ENCODE assay signal across 8 mouse cellular contexts in the genomic region with DNA sequence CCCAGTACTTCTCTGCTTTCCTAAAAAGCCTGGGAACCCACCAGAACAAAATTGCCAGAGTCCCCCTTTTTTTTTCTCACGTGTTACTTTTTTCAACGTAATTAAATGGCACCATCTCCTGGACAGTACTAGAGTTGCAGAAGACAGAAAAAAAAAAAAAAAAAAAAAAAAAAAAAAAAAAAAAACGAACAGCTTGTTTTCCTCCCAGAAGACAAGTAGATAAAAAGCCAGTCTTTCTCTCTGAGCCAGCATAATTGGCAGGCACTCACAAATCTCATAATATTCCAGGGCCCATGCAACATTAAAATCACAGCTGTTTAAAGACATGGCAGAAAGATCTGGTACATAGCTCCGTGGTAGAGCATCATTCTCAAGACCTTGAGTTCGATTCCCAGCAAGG.
DNase-seq lines count a peak whose midpoint lies in the region; ATAC-seq and TF ChIP-seq lines count a peak whose summit lies in the region.
"Had no signal": no experiment of that assay in that cellular context is flagged by ENCODE, and none has a peak within 500 bp of the region (broad histone marks: within the 10 kb centered on the region; RNA-seq: fewer than 3 reads in every experiment).

No protein-coding gene starts in this region.

- TF ChIP-seq POLR2A in CH12.LX (IDR thresholded peaks at IDR 0.05; ENCODE audit: low read depth, low read length) = no peak

- no peak overlapping the region for H3K4me2 ChIP-seq in CH12.LX (ENCODE audit: insufficient read depth, low read depth, poor library complexity, severe bottlenecking)
- H3K4me2 ChIP-seq in hindbrain, postnatal 0 days (ENCODE audit: low read depth, low read length) = no peak overlapping the region
- H3K4me2 ChIP-seq: embryonic facial prominence, embryonic 13.5 days had no signal

- no peaks in the 10 kb centered on the region for H3K79me2 ChIP-seq in CH12.LX (replicated peaks; ENCODE audit: control insufficient read depth, extremely low read depth, insufficient read depth, poor library complexity, severe bottlenecking)

- no peaks in the 10 kb centered on the region for H3K36me3 ChIP-seq in CH12.LX (replicated peaks in 1 of 2; ENCODE audit: control insufficient read depth in 1 of 2, insufficient read depth in 1 of 2, low read length in 1 of 2)
- no peaks in the 10 kb centered on the region for H3K36me3 ChIP-seq in hindbrain, postnatal 0 days (ENCODE audit: insufficient read depth, low read length)
- H3K36me3 ChIP-seq: embryonic facial prominence, embryonic 13.5 days had no signal

- dilution Hi-C loops in CH12.LX (cut with MboI; ENCODE audit: extremely low pct_ligation_motif_present, extremely low pct_unique_long_range_greater_than_20kb, low sequenced_read_pairs) = no loop called here

- peak; percentile 41 for DNase-seq in layer of hippocampus, adult 11-12 months (ENCODE audit: low spot score)
- no peak for DNase-seq in layer of hippocampus, postnatal 25 days (ENCODE audit: extremely low spot score in 1 of 2, low spot score in 1 of 2)
- DNase-seq in CH12.LX (ENCODE audit: extremely low read depth) = peak; percentile 42
- peak; percentile 65 for DNase-seq in NIH3T3 (ENCODE audit: low read depth)
- DNase-seq in hindbrain, postnatal 0 days (ENCODE audit: low spot score) = peak; percentile 71
- DNase-seq in urinary bladder, postnatal 10 days (ENCODE audit: low spot score) = no peak
- no peak for DNase-seq in c-Kit-positive CD71-positive TER-119-positive erythroid progenitor cells, embryonic 14.5 days (ENCODE audit: low spot score)

- H3K9me3 ChIP-seq in CH12.LX (replicated peaks; ENCODE audit: low read length) = no peaks in the 10 kb centered on the region
- no peaks in the 10 kb centered on the region for H3K9me3 ChIP-seq in hindbrain, postnatal 0 days (ENCODE audit: low read length)
- H3K9me3 ChIP-seq: embryonic facial prominence, embryonic 13.5 days had no signal

- H3K27ac ChIP-seq in CH12.LX (ENCODE audit: insufficient read depth, low read depth) = no peak overlapping the region
- no peak overlapping the region for H3K27ac ChIP-seq in hindbrain, postnatal 0 days
- H3K27ac ChIP-seq: embryonic facial prominence, embryonic 13.5 days had no signal

- peak; percentile 8; the same call in 1 of the 2 replicates for ATAC-seq in hindbrain, postnatal 0 days

- H3K27me3 ChIP-seq in CH12.LX (replicated peaks) = no peaks in the 10 kb centered on the region
- no peaks in the 10 kb centered on the region for H3K27me3 ChIP-seq in hindbrain, postnatal 0 days (ENCODE audit: insufficient read depth, low read length)

- no peak overlapping the region for H3K4me3 ChIP-seq in CH12.LX (replicated peaks in 1 of 3; ENCODE audit: low read depth in 2 of 3, low read length in 2 of 3, poor library complexity in 1 of 3)
- H3K4me3 ChIP-seq in hindbrain, postnatal 0 days (ENCODE audit: low read length) = no peak overlapping the region
- H3K4me3 ChIP-seq: embryonic facial prominence, embryonic 13.5 days had no signal

- TF ChIP-seq RAD21 in CH12.LX (IDR thresholded peaks at IDR 0.05; ENCODE audit: low read depth, low read length) = peak; percentile 76

- no peak for TF ChIP-seq EP300 in CH12.LX (IDR thresholded peaks at IDR 0.05; ENCODE audit: low read length)

- TF ChIP-seq CTCF in CH12.LX (conservative IDR thresholded peaks at IDR 0.05 in 1 of 2, IDR thresholded peaks at IDR 0.05 in 1 of 2; ENCODE audit: low read depth in 2 of 2, low read length in 2 of 2) = peak in 1 of 2 experiments; percentile 78; a peak in 2 of 4 replicates
- peak; percentile 51 for TF ChIP-seq CTCF in hindbrain, postnatal 0 days (IDR thresholded peaks at IDR 0.05; ENCODE audit: low read depth)

- WGBS in hindbrain, postnatal 0 days = 26% methylated on average over 5 of the region's 5 CpGs

- in situ Hi-C loops in CH12.LX (cut with MboI; ENCODE audit: low pct_ligation_motif_present, low pct_unique_long_range_greater_than_20kb, low sequenced_read_pairs) = no loop called here

- H3K9ac ChIP-seq in CH12.LX (ENCODE audit: insufficient read depth, low read depth) = no peak overlapping the region
- H3K9ac ChIP-seq in hindbrain, postnatal 0 days (replicated peaks; ENCODE audit: low read length) = no peak overlapping the region
- H3K9ac ChIP-seq: embryonic facial prominence, embryonic 13.5 days had no signal

- H3K4me1 ChIP-seq in CH12.LX (ENCODE audit: control insufficient read depth in 1 of 2, insufficient read depth in 2 of 2) = peaks cover 7 to 26% of the 10 kb centered on the region in 2 experiments; a peak in 3 of 4 replicates
- no peaks in the 10 kb centered on the region for H3K4me1 ChIP-seq in hindbrain, postnatal 0 days (ENCODE audit: insufficient read depth, low read length)
- H3K4me1 ChIP-seq: embryonic facial prominence, embryonic 13.5 days had no signal

TF ChIP-seq in CH12.LX, 34 proteins besides CTCF, POLR2A, EP300 and RAD21:
- peak; percentile 28; the same call in 1 of the 2 replicates for TF ChIP-seq IRF4 (IDR thresholded peaks at IDR 0.05; ENCODE audit: low read depth, low read length)
- no peak for TF ChIP-seq GABPA (IDR thresholded peaks at IDR 0.05; ENCODE audit: insufficient replicate concordance, low read depth, low read length)
- peak; percentile 83 for TF ChIP-seq BHLHE40 (IDR thresholded peaks at IDR 0.05; ENCODE audit: low read depth, low read length)
- TF ChIP-seq ZNF384 (IDR thresholded peaks at IDR 0.05; ENCODE audit: low read depth, low read length) = peak; percentile 99
- peak; percentile 77; the same call in 1 of the 2 replicates for TF ChIP-seq MYC (IDR thresholded peaks at IDR 0.05; ENCODE audit: low read depth, low read length)
- peak; percentile 66 for TF ChIP-seq SMC3 (IDR thresholded peaks at IDR 0.05; ENCODE audit: low read depth, low read length)
- peak; percentile 57 for TF ChIP-seq ZC3H11A (IDR thresholded peaks at IDR 0.05; ENCODE audit: low read depth, low read length)
- TF ChIP-seq KAT2A (IDR thresholded peaks at IDR 0.05; ENCODE audit: insufficient replicate concordance, low read length) = no peak
TF ChIP-seq in CH12.LX: peak in this region for 6.

Comparison
In these comparisons a context has a peak if more than half of its experiments do, and no peak if none do; other contexts are left out.
1. DNase-seq: peak in layer of hippocampus, adult 11-12 months (single experiment), CH12.LX (single experiment), NIH3T3 (single experiment) and hindbrain, postnatal 0 days (single experiment); none in layer of hippocampus, postnatal 25 days (0 of 2), urinary bladder, postnatal 10 days (single experiment) and c-Kit-positive CD71-positive TER-119-positive erythroid progenitor cells, embryonic 14.5 days (single experiment).